Mouse (Mus musculus) G1E (cell line): Measurements from ENCODE around the gene Hipk1. TPM values are rescaled to one million over a fixed set of nuclear protein-coding genes. Genes with fewer than 3 reads are reported as not detected.

Experiments
- ATAC-seq: 2 replicates; pipeline ENCODE4 v1.8.0; 2016; ENCODE audit warnings: mild to moderate bottlenecking; ENCODE audit not compliant: insufficient number of reproducible peaks, poor library complexity, low FRiP score, severe bottlenecking; ENCODE audit errors: extremely low read depth
- DNase-seq: peaks from one replicate; pipeline ENCODE4 v3.0.0; 2012; ENCODE audit warnings: low spot score
- H3K27me3 ChIP-seq: 2 replicates; pipeline ENCODE4 v1.6.1; 2012; ENCODE audit warnings: mild to moderate bottlenecking, low read length, inconsistent platforms; ENCODE audit not compliant: insufficient read depth
- H3K36me3 ChIP-seq: replicated peaks from 2 replicates; pipeline ENCODE3; 2012; ENCODE audit warnings: mild to moderate bottlenecking, inconsistent platforms
- H3K4me1 ChIP-seq: 2 replicates; pipeline ENCODE4 v1.6.1; 2012; ENCODE audit warnings: low read depth, low read length, inconsistent platforms, mixed read lengths; ENCODE audit not compliant: insufficient read depth
- H3K4me3 ChIP-seq: 2 replicates; pipeline ENCODE4 v1.5.1; 2012; ENCODE audit warnings: low read depth, mild to moderate bottlenecking, inconsistent platforms, low read length, moderate library complexity, mixed read lengths
- H3K9me3 ChIP-seq: replicated peaks from 2 replicates; pipeline ENCODE4 v1.6.1; 2012; ENCODE audit warnings: inconsistent platforms
- CTCF ChIP-seq: IDR thresholded peaks from 2 replicates; pipeline ENCODE4 v1.5.1; 2012; ENCODE audit warnings: low read depth, low read length, inconsistent platforms, mixed read lengths
- GATA1 ChIP-seq: IDR thresholded peaks from 2 replicates; pipeline ENCODE4 v1.6.1; 2012; ENCODE audit warnings: borderline replicate concordance, low read length, inconsistent platforms, mixed read lengths
- GATA2 ChIP-seq: IDR thresholded peaks from 2 replicates; pipeline ENCODE4 v1.6.1; 2012; ENCODE audit warnings: low read depth, low read length, inconsistent platforms, borderline replicate concordance
- POLR2AphosphoS5 ChIP-seq: IDR thresholded peaks from 2 replicates; pipeline ENCODE4 v1.6.1; 2012; ENCODE audit warnings: low read depth, low read length, inconsistent platforms; ENCODE audit not compliant: insufficient replicate concordance
- TAL1 ChIP-seq: conservative IDR thresholded peaks from 2 replicates; pipeline ENCODE4 v1.6.1; 2012; ENCODE audit warnings: low read depth, low read length, inconsistent platforms, mixed read lengths
- polyA plus RNA-seq: library from polyadenylated mRNA; stranded (reverse); fragments of >175 nt; gene quantifications from 2 replicates; pipeline ENCODE4 v1.2.3, GENCODE M21; 2012
- total RNA-seq, 2 experiments: library from RNA; stranded (forward) in 1 of 2; stranded (reverse) in 1 of 2; fragments of 200-1000 nt in 1 of 2; fragments of >200 nt in 1 of 2; fragmentation: Nextera tagmentation in 1 of 2; gene quantifications; 2 replicates each; pipeline ENCODE4 v1.2.3; 2014 to 2017

Hipk1 gene
- total and polyA plus RNA-seq, 3 experiments = 42.6 to 188 (median 57.5) TPM

DNA sequence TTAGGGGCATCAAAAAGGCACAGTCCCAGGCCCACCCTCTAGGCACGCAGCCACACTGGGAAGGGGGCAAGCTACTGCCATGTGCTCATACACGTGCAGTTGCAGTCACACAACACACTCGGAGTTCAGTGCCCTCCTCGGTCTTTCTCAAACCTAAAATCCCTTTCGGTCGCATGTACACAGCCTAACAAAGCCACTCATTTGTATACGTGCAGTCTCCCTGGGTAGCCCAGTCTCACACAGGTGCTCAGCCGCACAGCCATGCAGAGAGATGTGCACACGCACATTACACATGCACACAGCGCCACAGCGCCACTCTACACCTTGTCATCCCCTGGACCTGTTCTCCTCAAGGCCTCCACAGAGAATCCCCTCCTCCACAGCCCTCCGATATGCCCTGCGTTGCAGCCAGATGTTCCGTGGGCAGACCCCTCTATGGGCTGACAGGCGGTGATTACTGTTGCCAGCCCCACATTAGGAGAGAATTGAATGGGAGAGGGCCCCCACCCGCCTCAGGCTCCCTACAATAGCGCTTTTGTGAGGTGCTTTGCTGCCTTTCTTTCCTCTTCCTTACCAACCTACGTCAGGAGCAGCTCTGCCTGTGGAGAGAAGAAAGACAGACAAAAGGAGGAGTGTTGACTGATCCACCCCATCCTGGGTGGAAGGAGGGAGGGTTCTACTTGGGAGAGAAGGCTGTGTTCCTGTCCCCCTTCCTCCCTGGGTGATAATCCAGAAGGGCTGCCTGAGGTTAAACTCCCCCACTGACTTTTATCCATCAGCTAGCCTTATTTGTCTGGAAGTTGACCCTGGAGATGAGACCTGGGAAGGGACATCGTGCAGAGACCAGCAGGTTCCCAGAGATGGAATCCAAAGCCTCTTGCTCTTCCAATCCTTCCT, 57.3 kb downstream of the Hipk1 start:
- Histone ChIP-seq H3K36me3 (peaks cover 33% of the 10 kb centered on the region), H3K4me3 (no peak overlapping the region), H3K4me1 (peaks cover 19% of the 10 kb centered on the region), H3K27me3 (peaks cover 15% of the 10 kb centered on the region; the same call in 1 of the 2 replicates), H3K9me3 (no peaks in the 10 kb centered on the region)
- TF ChIP-seq GATA2 (no peak), TAL1 (no peak)
- no peak for ATAC-seq
- no peak for DNase-seq

- no peak for TF ChIP-seq GATA2
- TF ChIP-seq TAL1 = no peak
- no peak for TF ChIP-seq CTCF
- no peak for TF ChIP-seq POLR2AphosphoS5
- TF ChIP-seq GATA1 = no peak
- Histone ChIP-seq H3K27me3 (peaks cover 15% of the 10 kb centered on the region; the same call in 1 of the 2 replicates), H3K4me3 (no peak overlapping the region), H3K36me3 (peaks cover 28% of the 10 kb centered on the region), H3K9me3 (no peaks in the 10 kb centered on the region), H3K4me1 (peaks cover 16% of the 10 kb centered on the region)
- ATAC-seq (no peak), DNase-seq (no peak)
These were observed 58.2 kb downstream of the Hipk1 start for GRCm38 (mm10) chr3:103733176-103733575.

- ATAC-seq = no peak
- no peak for TF ChIP-seq CTCF
- peaks cover 18% of the 10 kb centered on the region for H3K36me3 ChIP-seq
- no peak for DNase-seq
- H3K4me3 ChIP-seq = no peak overlapping the region
- no peaks in the 10 kb centered on the region for H3K9me3 ChIP-seq
- peaks cover 25% of the 10 kb centered on the region for H3K27me3 ChIP-seq
- peaks cover 8% of the 10 kb centered on the region; the same call in 1 of the 2 replicates for H3K4me1 ChIP-seq
These were observed 59.2 kb downstream of the Hipk1 start for GRCm38 (mm10) chr3:103732116-103732515.

GRCm38 (mm10) chr3:103729850-103730249, 61.5 kb downstream of the Hipk1 start:
- H3K36me3 ChIP-seq = no peaks in the 10 kb centered on the region
- H3K27me3 ChIP-seq = peaks cover 36% of the 10 kb centered on the region
- H3K9me3 ChIP-seq = no peaks in the 10 kb centered on the region
- TF ChIP-seq POLR2AphosphoS5 (no peak), GATA2 (no peak)
- DNase-seq (no peak), ATAC-seq (no peak)
- H3K4me1 ChIP-seq = peaks cover 8% of the 10 kb centered on the region; the same call in 1 of the 2 replicates
- H3K4me3 ChIP-seq = no peak overlapping the region

DNA sequence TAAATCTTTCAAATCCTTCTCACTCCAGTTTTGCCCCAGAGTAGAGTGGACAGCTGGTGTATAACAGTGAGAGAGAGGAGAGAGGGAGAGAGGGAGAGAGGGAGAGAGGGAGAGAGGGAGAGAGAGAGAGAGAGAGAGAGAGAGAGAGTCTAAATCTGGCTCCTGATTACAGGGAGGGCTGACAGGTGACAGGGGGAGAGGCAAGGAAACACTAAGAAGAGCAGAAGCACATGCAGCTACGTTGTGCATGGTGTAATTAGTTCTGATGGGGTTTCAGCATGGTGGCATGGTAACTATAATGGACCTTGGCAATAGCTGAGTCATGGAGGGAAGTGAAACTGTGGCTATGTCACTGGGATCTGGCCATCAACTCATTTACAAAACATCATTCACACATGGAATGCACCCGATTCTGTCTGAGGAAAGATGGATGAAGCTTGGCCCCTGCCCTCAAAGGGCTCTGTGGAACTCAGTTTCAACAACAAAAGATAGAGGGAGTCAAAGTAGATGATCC, 63.5 kb downstream of the Hipk1 start:
- ATAC-seq (no peak), DNase-seq (no peak)
- H3K4me1 ChIP-seq = peaks cover 8% of the 10 kb centered on the region; the same call in 1 of the 2 replicates
- no peak for TF ChIP-seq GATA2
- no peak for TF ChIP-seq TAL1
- TF ChIP-seq CTCF = no peak
- TF ChIP-seq GATA1 = no peak
- TF ChIP-seq POLR2AphosphoS5 = no peak
- H3K36me3 ChIP-seq = no peaks in the 10 kb centered on the region
- H3K4me3 ChIP-seq = no peak overlapping the region
- peaks cover 26% of the 10 kb centered on the region for H3K27me3 ChIP-seq
- H3K9me3 ChIP-seq = no peaks in the 10 kb centered on the region

DNA sequence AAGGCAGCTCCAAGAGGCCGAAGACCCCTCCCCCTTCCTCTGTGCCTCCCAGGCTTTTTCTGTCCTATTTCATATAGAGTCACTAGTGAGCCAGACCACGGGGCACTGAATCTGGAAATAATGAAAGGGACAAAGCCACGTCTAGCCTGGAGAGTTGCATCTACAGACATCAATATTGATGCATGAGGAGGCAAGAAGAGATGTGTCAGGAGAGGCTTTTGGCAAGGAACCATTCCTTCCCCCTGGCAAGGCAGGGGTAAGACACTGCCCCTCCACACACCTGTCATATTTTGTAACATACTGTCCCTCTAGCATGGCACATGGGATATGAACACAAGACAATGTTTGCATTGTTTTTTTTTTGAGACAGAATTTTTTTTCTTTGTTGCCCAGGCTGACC, 64.7 kb downstream of the Hipk1 start:
- TF ChIP-seq GATA2 (no peak), POLR2AphosphoS5 (no peak), GATA1 (no peak), CTCF (no peak)
- Histone ChIP-seq H3K36me3 (no peaks in the 10 kb centered on the region), H3K27me3 (peaks cover 28% of the 10 kb centered on the region), H3K4me3 (no peak overlapping the region), H3K9me3 (no peaks in the 10 kb centered on the region), H3K4me1 (peaks cover 8% of the 10 kb centered on the region; the same call in 1 of the 2 replicates)
- DNase-seq = no peak
- ATAC-seq = no peak

DNA sequence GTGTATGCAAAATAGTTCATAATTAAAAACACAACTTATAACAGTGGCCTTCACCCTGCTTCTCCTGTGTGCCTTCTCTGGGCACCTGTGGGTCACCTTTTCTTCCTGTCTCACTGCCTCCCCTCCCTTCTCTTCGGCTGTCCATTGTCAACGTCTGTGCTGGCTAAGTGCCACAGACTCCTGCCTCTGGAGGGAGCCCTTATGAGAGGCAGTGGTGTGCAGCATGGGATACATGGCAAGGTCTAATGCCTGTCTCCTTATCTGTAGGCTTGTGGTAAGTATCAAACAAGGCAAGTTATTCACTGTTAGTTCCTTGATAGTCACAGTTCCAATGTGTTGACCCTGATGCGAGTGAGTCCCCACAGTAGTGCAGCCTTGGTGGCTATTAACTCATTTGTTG, 67.2 kb downstream of the Hipk1 start:
- ATAC-seq (no peak), DNase-seq (no peak)
- H3K27me3 ChIP-seq = peaks cover 31% of the 10 kb centered on the region
- TF ChIP-seq POLR2AphosphoS5 (no peak), CTCF (no peak)
- no peaks in the 10 kb centered on the region for H3K9me3 ChIP-seq
- H3K4me3 ChIP-seq = no peak overlapping the region
- no peaks in the 10 kb centered on the region for H3K4me1 ChIP-seq
- no peaks in the 10 kb centered on the region for H3K36me3 ChIP-seq
